Mouse (Mus musculus): ENCODE measurements at regions not wholly inside any gene's neighbourhood (a gene's known extent, or its start where the extent isn't known, plus 50 kb on each side); places are given as distances from the start of the nearest gene placed in this dataset.

DNA sequence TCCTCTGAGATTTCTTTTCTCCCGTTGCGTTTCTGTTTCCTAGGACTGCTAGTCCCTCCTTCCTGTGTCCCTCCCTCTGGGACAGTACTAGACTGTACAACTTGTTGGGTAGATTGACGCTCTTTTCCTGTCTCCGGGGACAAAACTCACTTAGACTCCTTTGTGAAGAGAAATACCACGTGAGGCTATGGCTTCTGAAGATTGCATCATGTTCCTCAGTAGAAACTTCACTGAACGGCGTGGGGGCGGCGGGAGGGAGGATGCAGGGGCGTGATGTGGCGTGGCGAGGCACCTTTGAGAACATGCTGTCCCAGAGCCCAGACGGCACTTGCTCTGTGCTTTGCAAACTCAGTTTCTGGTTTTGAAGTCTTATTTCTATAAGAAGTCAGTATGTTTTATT lies 78.5 kb downstream of the Spata18 start:
- DNase-seq (ENCODE audit: low read depth) = peak; percentile 8

DNA sequence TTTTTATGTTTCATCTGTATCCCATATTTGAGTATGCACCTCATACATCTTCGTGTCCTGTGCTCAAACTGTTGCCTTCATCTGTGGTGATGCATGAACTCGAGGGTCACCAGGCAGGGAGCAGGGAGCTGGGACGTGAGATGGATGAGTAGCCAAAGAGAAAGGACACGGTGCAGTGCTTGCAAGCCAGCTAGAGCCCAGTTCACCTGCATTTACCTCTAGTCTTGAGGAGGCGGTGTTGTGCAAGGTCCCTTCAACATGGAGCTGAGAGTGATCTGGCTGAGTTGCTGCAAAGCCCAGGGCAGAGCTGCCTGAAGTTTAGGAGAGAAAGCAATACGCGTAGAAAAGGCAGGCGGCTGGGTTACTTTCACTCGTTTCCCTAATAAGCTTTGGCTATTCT lies 80.2 kb downstream of the Spata18 start:
- DNase-seq (ENCODE audit: low read depth) = peak; percentile 19

DNA sequence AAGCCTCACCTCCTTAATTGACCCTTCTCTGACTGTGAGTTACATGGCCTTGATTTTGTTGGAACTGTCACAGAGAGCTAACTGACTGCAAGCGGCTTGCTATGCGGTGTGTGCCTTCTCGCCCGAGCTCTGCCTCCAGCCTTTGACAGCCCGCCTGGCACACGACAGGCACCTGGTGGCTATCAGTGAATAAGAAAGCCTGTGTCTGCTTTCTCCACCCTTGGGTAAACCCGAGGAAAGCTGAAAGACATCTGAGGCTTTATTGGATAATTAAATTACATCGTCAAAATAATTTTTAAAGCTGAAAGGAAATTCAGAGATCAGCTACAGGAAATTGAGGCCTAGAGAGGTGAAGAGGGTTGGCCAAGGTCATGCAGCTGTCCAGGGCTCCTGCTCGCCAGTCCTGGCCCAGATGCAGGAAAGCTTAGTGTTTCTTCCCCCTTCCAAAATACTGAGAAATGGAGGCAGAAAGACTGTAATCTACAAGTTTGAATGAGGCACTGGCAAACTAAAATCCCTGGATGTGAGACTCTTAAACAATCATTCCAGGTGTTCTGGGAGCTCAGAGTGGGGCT lies 80.9 kb downstream of the Spata18 start:
- no peak for DNase-seq (ENCODE audit: low read depth)

DNA sequence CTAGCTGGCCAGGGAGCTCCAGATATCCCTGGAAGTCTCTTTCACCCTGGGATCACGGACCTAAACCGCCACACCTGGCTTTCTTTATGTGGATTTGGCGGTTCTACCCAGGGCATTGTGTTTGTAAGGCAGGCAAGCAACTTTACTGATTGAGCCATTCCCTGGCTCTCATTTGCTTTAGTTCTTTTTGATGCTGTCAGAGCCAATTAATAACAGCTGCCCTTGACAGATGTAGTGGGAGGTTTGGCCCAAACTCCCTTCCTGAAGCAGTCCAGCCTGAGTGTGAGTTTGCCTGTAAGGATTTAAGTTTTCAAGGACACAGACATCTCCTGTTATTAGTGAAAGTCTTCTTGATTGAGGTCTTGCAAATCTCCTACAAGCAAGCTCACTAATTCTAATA lies 89.6 kb downstream of the Spata18 start:
- DNase-seq (ENCODE audit: low read depth) = no peak

DNA sequence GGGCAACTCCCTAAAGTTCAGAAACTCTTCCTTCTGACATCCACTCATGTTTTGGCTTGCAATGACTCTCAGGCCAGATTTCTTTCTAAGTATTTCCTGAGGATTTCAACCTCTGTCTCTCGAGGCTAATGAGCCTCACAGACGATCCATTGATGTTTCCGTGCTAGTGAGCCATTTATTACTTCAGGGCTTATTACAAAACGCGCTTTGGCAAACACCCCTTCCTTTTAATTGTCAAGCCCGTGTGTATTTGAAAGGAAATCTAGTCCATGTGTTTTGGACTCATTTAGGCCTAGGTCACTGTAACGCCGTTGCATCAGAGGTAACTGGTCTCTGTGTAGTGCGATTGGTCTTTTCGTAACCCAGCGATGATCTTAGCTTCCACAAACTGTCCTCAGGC lies 90.3 kb downstream of the Spata18 start:
- peak; percentile 1 for DNase-seq (ENCODE audit: low read depth)

DNA sequence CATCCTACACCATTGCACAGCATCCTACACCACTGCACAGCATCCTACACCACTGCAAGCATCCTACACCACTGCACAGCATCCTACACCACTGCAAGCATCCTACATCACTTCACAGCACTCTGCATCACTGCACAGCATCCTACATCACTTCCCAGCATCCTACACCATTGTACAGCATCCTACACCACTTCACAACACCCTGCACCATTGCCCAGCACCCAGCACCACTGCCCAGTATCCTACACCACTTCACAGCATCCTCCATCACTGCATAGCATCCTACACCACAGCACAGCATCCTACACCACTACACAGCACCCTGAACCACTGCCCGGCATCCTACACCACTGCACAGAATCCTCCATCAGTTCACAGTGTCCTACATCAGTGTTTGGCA lies 92.8 kb downstream of the Spata18 start:
- DNase-seq (ENCODE audit: low read depth) = no peak

DNA sequence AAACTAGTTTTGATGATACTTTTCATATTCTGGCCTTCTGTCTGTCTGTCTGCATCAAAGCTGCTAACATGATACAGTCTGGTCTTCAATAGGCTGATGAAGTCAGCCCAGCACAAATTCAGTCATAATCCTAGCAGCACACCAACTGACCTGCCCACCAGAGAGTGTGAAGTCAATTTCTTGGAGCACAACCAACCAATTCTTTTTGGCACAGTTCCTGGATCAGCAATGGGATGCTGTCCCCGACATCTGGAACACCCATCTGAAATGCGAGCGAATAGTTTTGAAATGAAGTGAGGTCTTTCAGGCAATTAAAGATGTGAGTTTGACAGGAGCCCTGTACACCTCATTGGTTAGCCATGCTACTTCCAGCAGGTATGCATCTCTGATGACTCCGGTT lies 98.6 kb downstream of the Spata18 start:
- no peak for DNase-seq (ENCODE audit: low read depth)

DNA sequence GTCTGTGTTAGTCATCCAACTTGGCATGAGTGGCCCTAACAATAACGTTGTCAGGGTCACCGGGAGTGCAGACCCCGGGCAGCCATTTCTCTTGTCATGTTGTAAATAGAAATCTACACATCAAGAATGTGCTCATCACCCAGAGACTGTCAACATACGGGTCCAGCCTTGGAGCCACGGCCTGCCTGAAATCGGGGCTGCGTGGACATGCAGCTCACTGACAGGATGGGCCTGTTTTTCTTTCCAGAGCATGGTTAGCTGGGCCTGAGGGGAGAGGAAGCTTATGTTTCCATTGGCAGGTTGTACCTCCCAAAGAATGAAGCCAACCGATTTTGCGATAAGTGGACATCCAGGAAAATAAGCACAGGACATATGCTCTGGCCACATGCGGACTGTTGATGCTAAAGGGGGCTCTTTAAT lies 101.1 kb downstream of the Spata18 start:
- no peak for DNase-seq (ENCODE audit: low read depth)

DNA sequence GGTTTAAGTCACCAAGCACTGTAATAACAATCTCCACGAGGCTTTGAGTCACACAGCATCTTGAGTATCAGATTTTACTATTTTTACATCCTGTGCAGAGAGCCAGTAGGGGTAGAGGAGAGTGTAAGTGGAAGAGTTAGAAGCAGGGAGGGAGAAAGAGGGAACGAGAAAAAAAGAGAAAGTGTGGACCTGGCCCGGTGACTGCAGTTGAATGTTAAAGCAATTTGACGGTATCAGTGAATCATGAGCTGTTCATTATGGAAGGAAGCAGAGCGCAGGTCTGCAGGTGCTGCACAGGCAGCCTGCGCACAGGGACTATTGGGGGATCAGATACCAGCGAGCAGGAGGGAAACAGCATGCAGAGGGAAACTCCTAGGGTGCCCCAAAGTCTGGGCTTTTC lies 102.6 kb downstream of the Spata18 start:
- no peak for DNase-seq (ENCODE audit: low read depth)

DNA sequence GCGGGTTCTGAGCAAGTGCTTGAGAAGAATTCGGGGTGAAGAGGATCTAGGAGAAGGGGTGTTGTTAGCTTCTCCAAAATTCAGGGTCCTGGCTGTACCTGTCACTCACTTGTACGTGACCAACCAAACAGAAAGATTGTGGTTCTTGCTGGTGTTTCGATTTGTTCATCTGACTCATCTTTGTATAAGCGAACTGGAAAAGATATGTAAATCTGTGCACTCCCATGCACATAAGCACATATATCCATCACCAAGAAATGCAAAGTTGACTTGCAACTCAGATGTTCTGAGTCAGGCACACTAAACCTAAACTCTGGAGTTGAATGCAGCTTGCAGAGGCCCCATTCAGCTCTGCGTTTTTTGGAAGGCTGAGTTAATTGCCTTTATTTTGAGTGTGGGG lies 107.4 kb downstream of the Spata18 start:
- DNase-seq (ENCODE audit: low read depth) = no peak

DNA sequence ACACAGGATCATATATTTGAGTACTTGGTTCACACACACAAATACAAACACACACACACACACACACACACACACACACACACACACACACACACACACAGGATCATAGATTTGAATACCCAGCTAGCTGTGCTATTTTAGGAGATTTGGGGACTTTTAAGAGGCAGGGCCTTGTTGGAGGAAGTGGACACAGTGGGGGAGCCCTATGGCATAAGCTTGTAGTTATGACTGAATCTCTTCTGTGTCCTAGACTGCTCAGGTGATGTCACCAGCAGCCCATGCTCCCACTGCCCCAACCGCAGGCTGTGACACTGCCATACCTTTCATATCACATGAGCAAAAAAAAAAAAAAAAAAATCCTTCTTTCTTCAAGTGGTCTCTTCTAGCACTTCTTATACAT lies 110.1 kb downstream of the Spata18 start:
- peak; percentile 2 for DNase-seq (ENCODE audit: low read depth)

DNA sequence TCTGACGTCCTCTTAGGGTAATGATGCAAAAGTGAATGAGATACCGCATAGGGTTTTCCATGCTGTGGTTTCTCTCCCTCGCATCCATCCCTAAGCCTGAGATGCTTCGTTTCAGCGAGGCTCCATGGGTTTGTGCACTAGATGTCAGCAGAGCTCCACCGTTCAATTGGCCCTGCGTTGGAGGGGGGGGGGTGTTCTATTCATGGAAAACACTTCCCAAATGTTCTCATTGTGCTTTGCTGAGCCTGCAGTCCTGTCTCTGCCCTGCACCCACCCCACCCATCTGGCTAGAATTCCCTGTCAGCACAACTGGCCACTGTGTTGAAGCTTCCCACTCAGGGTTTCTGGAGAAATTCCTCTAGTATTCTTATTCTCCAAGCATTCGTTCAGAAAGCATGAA lies 110.5 kb downstream of the Spata18 start:
- no peak for DNase-seq (ENCODE audit: low read depth)

DNA sequence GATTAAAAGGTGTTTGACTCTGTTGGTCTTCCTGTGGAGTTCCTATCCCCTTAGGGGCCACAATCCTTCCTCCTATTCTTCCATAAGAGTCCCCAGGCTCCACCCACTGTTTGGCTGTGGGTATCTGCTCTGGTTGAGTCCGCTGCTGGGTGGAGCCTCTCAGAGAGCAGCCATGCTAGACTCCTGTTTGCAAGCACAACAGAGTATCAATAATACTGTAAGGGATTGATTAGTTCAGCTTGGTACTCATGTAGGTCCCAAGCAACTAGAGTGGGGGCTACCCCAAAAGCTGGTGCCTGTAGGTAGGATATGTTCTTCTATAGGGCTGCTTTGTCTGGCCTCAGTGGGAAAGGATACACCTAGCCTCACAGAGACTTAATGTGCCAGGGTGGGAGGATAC lies 113.0 kb downstream of the Spata18 start:
- no peak for DNase-seq (ENCODE audit: low read depth)

DNA sequence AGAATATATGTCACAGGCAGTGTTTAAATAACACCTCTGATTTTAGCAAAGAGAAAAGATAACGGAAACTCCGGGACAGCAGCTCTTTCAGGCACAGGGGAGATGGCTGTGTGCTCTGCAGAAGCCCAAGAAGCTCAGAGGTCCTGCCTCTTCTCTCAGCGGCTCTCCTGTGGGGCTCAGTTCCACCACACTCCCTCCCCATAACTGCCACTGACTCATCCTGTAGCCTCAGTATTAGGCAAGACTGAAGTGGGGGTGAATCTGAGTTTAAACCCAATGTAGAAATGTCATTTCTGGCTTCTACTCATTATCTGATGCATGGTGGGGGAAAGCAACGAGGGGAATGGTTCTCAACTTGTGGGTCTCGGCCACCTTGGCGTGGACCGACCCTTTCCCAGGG lies 114.3 kb downstream of the Spata18 start:
- peak; percentile 66 for DNase-seq (ENCODE audit: low read depth)

DNA sequence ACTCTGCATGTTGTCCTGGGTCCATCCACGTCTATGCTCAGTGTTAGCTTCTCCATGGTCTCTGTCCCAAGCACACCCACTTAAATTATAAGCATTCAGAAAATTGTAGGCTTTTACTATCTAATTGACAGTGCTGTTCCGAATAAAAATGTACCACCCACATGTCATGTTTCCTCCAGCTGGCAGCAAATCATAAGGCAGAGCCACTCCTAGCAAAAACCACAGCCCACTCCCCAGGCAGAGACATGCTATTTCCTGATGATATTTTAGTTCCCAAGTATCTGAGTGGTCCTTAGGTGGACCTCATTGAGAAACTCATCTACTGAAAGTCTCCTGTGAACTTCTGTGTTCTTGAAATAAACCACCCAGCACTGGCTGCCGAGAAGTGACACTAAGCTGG lies 117.1 kb downstream of the Spata18 start:
- DNase-seq (ENCODE audit: low read depth) = no peak

DNA sequence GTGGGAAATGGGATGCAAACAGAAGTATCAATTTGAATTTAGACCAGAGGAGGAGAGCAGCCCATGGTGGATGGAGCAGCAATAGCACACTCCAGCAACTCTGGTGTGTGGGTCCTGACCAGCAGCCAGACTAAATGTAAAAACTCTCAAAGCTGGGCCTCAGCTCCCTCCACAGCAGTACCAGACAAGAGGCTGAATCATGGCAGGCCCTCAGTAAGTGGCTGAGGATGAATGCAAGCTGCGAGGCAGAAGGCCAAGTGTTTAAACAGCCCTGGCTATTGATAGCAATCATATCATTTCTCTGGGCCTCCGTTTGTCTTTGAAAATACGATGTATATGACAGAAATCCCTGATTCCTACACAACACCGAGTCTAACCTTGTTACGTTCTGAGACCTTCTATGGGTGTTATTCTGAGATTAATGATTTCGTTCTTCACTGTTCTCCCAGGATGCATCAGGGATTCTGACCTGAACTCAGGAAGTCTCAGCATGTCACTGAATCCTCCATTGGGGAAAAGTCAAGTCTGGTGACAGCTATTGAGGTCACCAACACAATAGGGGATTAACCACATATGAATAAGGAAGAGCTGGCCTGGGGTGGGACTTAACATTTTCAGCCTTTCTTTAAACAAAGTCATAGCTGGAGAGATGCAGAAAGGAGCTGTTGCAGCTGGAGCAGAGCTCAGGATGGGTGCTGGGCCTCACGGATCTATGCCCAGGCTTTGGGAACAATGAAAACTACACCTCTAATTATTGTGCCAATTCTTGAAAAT lies 124.8 kb downstream of the Spata18 start:
- no peak for DNase-seq (ENCODE audit: low read depth)

DNA sequence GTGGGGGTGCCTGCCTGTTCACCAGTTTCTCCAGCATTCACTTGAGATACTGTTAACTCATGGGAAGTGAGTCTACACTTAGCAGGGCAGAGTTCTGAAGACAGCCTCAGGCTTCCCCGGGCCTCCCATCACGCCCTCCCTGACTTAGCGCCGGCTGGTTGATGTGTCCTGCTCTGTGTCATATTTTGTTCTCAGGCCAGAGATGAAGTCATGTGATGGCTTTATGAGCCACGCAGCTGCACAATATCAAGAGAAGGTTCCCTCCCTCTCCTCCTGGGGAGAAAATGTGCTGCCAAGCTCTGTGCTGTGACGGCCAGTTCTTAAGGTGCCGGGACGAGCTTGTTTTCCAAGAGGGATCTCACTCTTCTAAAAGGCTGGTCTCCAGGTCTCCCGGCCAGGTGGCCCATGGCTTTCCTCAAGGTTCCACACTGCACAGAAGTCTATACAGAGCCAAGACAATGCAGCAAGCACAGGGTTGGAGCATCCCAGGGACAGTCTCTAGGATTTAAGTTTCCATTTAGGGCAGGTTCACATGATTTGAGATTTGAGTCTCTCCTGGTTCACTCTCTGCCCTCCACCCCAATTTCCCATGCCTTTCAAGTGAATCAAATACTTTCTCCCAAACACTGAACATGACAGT lies 126.2 kb downstream of the Spata18 start:
- no peak for DNase-seq (ENCODE audit: low read depth)

DNA sequence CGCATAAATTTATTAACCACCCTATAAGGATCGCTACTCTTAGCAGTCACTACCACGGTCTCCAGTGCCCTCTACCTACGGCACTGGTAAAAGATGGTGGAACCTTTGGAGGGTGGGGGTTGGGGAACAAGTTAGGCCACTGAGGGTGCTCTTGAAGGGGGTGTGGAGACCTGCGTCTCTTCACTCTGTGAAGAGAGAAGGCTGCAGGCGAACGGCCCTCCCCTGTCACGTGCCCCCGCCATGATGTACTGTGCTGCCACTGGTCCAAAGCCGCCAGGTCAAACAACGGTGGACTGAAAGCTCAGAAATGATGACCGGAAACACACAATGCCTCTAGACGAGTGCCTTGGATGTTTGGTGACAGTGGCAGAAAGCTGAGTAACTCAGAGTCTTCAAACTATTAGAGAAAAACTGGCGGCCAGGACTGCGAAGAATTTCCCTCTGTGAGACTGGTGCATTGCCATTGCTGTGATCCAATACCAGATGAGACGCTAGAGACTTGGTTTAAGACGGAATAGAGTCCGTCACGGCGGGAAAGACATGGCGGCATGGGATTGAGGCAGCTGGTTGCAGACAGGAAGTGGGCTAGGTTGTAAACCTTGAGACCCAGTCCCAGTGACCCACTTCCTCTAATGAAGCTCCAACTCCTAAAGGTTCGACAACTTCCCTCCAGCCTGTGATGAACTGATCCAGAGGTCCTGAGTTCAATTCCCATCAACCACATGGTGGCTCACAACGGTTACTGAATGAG lies 130.2 kb downstream of the Spata18 start:
- DNase-seq (ENCODE audit: low read depth) = no peak

DNA sequence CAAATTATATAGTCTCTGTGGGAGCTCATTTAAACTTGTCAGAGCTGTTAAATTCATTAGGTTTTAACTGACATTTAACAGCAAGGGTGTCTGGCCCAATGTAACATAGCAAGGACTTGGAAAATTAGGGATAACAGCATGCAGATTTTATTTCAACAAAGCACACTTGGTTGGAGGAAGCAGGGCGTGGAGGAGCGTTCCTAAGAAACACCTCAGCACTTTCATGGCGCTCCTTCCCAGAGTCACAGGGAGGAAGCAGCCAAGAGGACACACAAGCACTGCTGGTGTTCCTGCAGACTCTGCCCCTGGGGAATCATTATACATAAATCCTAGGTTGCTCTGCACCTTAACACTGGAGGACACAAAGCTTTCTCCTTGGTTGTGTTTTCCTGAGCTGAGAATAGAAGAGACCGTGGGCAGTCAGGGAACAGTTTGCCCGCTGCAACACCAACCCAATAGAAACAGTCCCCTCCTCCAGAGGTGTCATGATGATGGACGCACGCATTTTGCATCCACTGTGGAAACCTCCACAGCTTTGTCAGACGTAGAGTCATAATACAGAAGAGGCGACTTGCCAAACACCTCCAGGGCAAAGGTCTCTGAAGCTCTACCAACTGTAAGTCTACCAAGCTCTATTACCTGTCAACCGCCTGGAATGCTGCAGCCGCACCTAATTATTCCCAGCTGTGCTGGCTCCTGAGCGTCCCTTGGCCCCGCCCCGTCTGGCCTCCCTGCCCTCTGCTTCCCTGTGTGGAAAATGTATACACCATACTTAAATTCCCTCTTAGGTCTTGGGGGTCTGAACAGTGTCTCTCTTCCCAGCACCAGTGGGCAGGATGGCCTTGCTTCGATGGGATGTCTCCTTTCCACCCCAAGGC lies 131.3 kb downstream of the Spata18 start:
- DNase-seq (ENCODE audit: low read depth) = no peak

DNA sequence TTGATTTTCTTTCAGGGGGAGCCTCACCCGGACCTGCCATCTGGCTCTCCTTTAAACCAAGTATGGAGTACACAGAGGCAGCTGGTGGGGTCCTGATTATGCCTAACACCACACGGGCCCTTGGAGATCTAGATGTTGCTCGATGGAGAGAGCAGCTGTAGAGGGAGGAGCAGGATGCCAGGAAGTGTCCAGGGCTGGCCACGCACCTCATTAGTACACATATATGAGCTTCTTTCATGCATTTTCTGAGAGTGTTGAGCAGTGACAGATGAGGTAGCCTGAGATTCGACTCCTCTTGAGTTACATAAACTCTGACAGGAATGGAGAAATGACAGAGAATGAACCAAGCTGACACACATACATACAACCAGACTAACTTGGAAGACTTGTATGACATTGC lies 136.1 kb downstream of the Spata18 start:
- DNase-seq (ENCODE audit: low read depth) = no peak

DNA sequence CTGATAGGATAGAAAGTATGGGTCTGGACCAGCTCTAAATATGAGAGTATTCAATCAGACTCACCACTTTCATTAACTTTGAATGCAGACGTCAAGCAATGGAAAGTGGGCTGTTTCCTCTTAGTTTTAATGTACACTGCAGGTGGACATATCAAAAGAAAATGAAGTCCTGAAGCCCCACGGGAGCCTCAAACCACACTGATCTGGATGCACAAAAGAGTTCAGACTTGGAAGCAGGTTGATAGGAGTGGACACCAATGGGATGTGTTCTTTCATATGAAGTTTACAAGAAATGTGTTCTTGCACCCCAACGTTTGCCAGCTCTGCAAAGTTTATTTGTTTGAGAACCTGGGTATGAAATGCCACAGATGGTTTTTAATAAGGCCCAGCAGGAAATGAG lies 141.0 kb downstream of the Spata18 start:
- DNase-seq (ENCODE audit: low read depth) = no peak

DNA sequence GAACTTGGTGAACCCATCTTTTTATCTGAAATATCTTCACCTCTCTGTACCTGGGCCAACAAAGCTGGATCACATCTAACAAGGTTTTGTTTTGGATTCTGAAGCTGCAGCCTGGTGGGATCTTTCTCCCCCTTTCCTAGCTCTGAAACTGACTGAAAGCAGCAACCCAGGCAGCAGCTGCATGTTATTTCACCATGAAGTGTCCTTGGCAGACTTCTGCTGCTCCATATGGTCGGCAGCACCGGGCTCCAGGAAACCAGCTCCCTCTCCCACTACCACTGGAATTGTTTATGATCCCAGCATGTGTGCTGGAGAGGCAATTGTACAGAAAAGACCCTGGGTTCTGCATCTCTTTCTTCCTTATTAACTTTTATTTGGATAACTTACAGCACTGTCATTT lies 145.0 kb downstream of the Spata18 start:
- no peak for DNase-seq (ENCODE audit: low read depth)
